Mouse (Mus musculus) heart, adult 18-20 months (tissue): ENCODE measurements around the gene Ccdc172. TPM values are rescaled to one million over a fixed set of nuclear protein-coding genes. Genes with fewer than 3 reads are reported as not detected.

ENCODE experiments used
- DNase-seq, 2 experiments: peaks; one replicate each; pipeline ENCODE4 v3.0.0; 2021 to 2022; ENCODE audit warnings: mixed read lengths in 1 of 2
- total RNA-seq, 2 experiments: library from RNA; stranded (reverse); gene quantifications; 2 replicates each; pipeline ENCODE4 v1.2.3; 2021

The Ccdc172 gene
- total RNA-seq, 2 experiments from 2014 or later, result not detected

DNA sequence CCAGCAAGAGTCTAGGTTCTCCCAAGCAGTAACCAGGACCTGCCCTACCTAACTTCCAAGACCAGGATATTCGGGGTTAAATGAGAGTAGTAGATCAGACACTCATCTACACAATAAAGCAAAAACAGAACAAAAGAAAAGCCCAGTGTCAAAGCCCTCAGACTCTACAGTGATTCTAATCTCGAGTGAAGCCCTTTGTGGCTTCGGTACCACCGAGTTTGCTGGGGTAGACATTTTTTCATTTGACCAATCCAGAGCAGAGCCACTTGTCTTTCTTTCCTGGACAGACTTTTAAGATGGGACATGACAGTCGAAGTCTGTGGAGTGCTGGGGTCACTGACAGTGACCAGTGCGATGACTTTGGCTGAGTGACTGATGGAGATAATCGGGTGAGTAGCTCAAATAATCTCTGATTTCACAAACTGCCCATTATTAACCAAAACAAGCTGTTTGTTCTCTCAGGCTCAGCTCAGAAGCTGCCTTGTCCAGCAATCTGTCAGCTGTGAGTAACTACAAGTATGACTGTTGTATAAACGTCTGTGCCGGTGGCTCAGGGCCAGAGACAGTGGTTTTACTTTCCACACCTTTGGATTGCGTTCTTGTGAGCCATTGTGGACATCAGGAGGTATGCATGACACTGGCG, 60.8 kb downstream of the Ccdc172 start:
- DNase-seq, result no peak

GRCm38 (mm10) chr19:58573072-58573438, 61.3 kb downstream of the Ccdc172 start:
- no peak for DNase-seq

DNA sequence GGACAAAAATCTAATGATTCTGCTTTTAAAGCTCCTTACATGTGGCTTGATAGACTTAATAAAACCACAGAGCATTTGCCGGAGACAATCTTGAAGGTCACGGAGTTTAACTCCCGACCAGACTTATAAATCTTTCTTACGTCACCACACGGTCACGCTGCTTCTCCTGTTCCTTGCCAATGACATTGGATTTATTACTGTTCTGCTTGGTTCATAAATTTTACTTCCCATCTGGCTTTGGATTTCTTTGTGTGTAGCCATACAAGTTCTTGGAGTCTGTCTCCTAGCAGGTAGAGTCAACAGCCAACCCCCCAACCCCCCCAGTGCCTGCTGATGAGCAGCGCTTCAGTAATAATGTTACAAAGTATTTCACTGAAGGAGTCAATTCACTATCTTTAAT, 70.2 kb downstream of the Ccdc172 start:
- no peak for DNase-seq

DNA sequence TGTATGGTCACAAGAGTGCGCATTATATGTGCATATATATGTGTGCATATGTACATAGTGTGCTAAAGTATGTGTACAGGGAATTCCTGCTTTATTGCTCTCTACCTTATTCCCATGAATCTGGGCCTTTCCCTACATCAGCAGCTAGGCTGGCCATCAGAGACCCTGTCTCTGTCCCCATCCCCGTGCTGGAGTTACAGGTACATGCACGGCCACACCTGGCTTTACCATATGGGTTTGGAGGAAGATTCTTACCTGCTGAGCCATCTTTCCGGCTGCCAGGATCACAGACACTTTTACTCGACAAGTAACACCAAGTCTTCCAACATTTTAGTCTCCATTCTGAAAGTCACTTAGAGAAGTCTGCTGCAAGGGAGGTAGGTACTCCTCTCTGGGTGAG, 71.2 kb downstream of the Ccdc172 start:
- DNase-seq, result no peak

GRCm38 (mm10) chr19:58586046-58586445, 74.3 kb downstream of the Ccdc172 start:
- DNase-seq, result no peak

- no peak for DNase-seq
Observed at GRCm38 (mm10) chr19:58590251-58590936, 78.6 kb downstream of the Ccdc172 start.

DNA sequence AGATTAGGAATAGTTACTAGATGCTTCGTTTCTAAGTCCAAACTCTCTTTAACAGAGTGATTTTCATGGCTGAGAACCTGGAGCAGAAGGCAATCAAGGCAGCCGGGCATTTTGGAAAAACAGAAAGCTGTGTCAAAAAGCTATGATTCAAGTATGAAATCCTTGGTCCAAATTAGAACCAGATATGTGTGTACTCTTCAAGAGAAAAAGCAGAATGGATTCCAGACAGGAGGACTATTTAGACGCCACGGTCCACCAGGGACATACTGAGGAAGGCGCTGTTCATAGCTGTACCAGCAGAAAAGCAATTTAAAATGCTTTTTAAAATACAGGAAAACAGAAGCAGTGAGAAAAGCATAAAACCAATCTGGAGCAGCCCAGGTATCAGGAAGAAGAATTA, 88.6 kb downstream of the Ccdc172 start:
- no peak for DNase-seq

Other genes with a start within 250 kb of the Ccdc172 start
- gene Gfra1, start 56.1 kb upstream of the Ccdc172 start, total RNA-seq, result 1 to 10 TPM; 4.9 TPM
- gene Pnlip, start 140.5 kb downstream of the Ccdc172 start, total RNA-seq, result not detected
- gene Pnliprp1, start 216.9 kb downstream of the Ccdc172 start, total RNA-seq, result under 1 TPM in 1 of 2 experiments, not detected in 1; 0.75 TPM
- not detected for gene Pnliprp2, start 247.7 kb downstream of the Ccdc172 start, total RNA-seq